21 mouse cellular contexts compared by ENCODE assay signal in genomic region chr6:80905220-80905619, GRCm38 (mm10).
DNase-seq lines count a peak whose midpoint lies in the region; ATAC-seq lines count a peak whose summit lies in the region.
"Had no signal": no experiment of that assay in that cellular context is flagged by ENCODE, and none has a peak within 500 bp of the region (broad histone marks: within the 10 kb centered on the region; RNA-seq: fewer than 3 reads in every experiment).

No protein-coding gene starts in this region.

- H3K27me3 ChIP-seq in forebrain, embryonic 13.5 days, result no peaks in the 10 kb centered on the region
- H3K27me3 ChIP-seq in forebrain, embryonic 12.5 days, result no peaks in the 10 kb centered on the region
- H3K27me3 ChIP-seq in limb, embryonic 10.5 days (ENCODE audit: low read depth, poor library complexity, severe bottlenecking), result no peaks in the 10 kb centered on the region
- H3K27me3 ChIP-seq: embryonic facial prominence, embryonic 13.5 days; hindbrain, embryonic 13.5 days had no signal

- H3K9ac ChIP-seq in forebrain, embryonic 13.5 days, result no peak overlapping the region
- H3K9ac ChIP-seq in forebrain, embryonic 12.5 days, result no peak overlapping the region
- H3K9ac ChIP-seq: embryonic facial prominence, embryonic 13.5 days; hindbrain, embryonic 13.5 days had no signal

- no peak overlapping the region for H3K4me3 ChIP-seq in forebrain, embryonic 13.5 days
- no peak overlapping the region for H3K4me3 ChIP-seq in forebrain, embryonic 12.5 days (replicated peaks)
- H3K4me3 ChIP-seq in limb, embryonic 10.5 days, result no peak overlapping the region
- H3K4me3 ChIP-seq: embryonic facial prominence, embryonic 13.5 days; heart, embryonic 10.5 days; hindbrain, embryonic 13.5 days had no signal

- no peak overlapping the region for H3K4me2 ChIP-seq in forebrain, embryonic 13.5 days
- H3K4me2 ChIP-seq in forebrain, embryonic 12.5 days, result no peak overlapping the region
- H3K4me2 ChIP-seq: embryonic facial prominence, embryonic 13.5 days; hindbrain, embryonic 13.5 days had no signal

- peak; percentile 70; the same call in 1 of the 2 replicates for ATAC-seq in forebrain, embryonic 13.5 days
- no peak for ATAC-seq in forebrain, embryonic 12.5 days (ENCODE audit: low FRiP score)
- ATAC-seq: CD4-positive, CD25-positive, alpha-beta regulatory T cell, adult 4 months; hindbrain, postnatal 0 days had no signal

- H3K4me1 ChIP-seq in forebrain, embryonic 13.5 days, result no peaks in the 10 kb centered on the region
- no peaks in the 10 kb centered on the region for H3K4me1 ChIP-seq in forebrain, embryonic 12.5 days
- no peaks in the 10 kb centered on the region for H3K4me1 ChIP-seq in limb, embryonic 10.5 days
- H3K4me1 ChIP-seq: embryonic facial prominence, embryonic 13.5 days; heart, embryonic 10.5 days; hindbrain, embryonic 13.5 days had no signal

- no peaks in the 10 kb centered on the region for H3K36me3 ChIP-seq in forebrain, embryonic 13.5 days (ENCODE audit: poor library complexity, severe bottlenecking)
- no peaks in the 10 kb centered on the region for H3K36me3 ChIP-seq in forebrain, embryonic 12.5 days (replicated peaks)
- no peaks in the 10 kb centered on the region for H3K36me3 ChIP-seq in limb, embryonic 10.5 days
- H3K36me3 ChIP-seq: embryonic facial prominence, embryonic 13.5 days; G1E; heart, embryonic 10.5 days; hindbrain, embryonic 13.5 days had no signal

- no peak overlapping the region for H3K27ac ChIP-seq in forebrain, embryonic 13.5 days
- H3K27ac ChIP-seq in forebrain, embryonic 12.5 days, result no peak overlapping the region
- H3K27ac ChIP-seq in limb, embryonic 10.5 days, result no peak overlapping the region
- H3K27ac ChIP-seq: embryonic facial prominence, embryonic 13.5 days; heart, embryonic 10.5 days; hindbrain, embryonic 13.5 days; hindbrain, postnatal 0 days had no signal

- peak; percentile 23 to 70 for DNase-seq in layer of hippocampus, adult 18-20 months (ENCODE audit: low spot score in 2 of 2)
- DNase-seq in layer of hippocampus, postnatal 10 days (ENCODE audit: low spot score in 2 of 2), result no peak
- peak; percentile 59 for DNase-seq in layer of hippocampus, adult 9-11 months
- no peak for DNase-seq in limb, embryonic 10.5 days (ENCODE audit: low spot score)
- no peak for DNase-seq in adrenal gland, postnatal 14 days
- DNase-seq: adrenal gland, adult 8-10 months; B cell, adult 2 months; cerebellum, adult 18-20 months; cerebellum, adult 9-11 months; cerebellum, postnatal 36 days; gastrocnemius, postnatal 10 days; heart, adult 18-20 months; heart, postnatal 10 days had no signal

- WGBS in forebrain, embryonic 13.5 days, result 78% methylated on average over 2 of the region's 2 CpGs
- 87% methylated on average over 2 of the region's 2 CpGs for WGBS in forebrain, embryonic 12.5 days
- 93% methylated on average over 2 of the region's 2 CpGs for WGBS in limb, embryonic 10.5 days

- no peaks in the 10 kb centered on the region for H3K9me3 ChIP-seq in forebrain, embryonic 13.5 days (replicated peaks)
- H3K9me3 ChIP-seq in forebrain, embryonic 12.5 days, result no peaks in the 10 kb centered on the region
- H3K9me3 ChIP-seq in limb, embryonic 10.5 days (replicated peaks), result no peaks in the 10 kb centered on the region
- H3K9me3 ChIP-seq: embryonic facial prominence, embryonic 13.5 days; G1E; heart, embryonic 10.5 days; hindbrain, embryonic 13.5 days had no signal

Comparison
In these comparisons a context has a peak if more than half of its experiments do, and no peak if none do; other contexts are left out.
1. DNase-seq: peak in layer of hippocampus, adult 18-20 months (2 of 2) and layer of hippocampus, adult 9-11 months (single experiment); none in layer of hippocampus, postnatal 10 days (0 of 2), limb, embryonic 10.5 days (single experiment) and adrenal gland, postnatal 14 days (single experiment).